30 mouse cellular contexts compared by ENCODE assay signal in the genomic region with DNA sequence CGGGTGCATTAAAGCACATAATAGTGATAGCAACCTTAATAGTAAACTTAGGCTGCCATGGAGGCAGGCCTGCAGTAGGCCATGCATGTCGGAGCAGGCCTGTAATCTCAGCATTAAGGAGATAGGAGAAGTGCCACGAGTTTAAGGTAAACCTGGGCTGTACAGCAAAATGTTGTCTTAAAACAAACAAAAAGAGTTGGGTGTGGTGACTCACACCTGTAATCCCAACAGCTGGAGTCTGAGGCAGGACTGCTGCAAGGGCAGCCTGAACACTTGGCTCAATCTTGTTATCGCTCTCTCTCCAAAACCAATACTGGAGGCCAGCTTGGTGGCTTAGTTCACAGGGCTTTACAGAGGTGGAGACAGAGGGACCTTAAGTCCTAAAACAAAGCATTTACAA. TPM values are rescaled to one million over a fixed set of nuclear protein-coding genes. Genes with fewer than 3 reads are reported as not detected.
DNase-seq lines count a peak whose midpoint lies in the region; ATAC-seq and TF ChIP-seq lines count a peak whose summit lies in the region.
"Had no signal": no experiment of that assay in that cellular context is flagged by ENCODE, and none has a peak within 500 bp of the region (broad histone marks: within the 10 kb centered on the region; RNA-seq: fewer than 3 reads in every experiment).

No protein-coding gene starts in this region.

- peak overlapping the region; percentile 77 for H3K27ac ChIP-seq in ES-Bruce4 (ENCODE audit: insufficient read depth, low read length)
- peak overlapping the region; percentile 93 for H3K27ac ChIP-seq in liver, embryonic 13.5 days
- H3K27ac ChIP-seq in small intestine, adult 2 months (ENCODE audit: insufficient read depth, low read depth, low read length): peak overlapping the region; percentile 21; the same call in 1 of the 2 replicates
- H3K27ac ChIP-seq: embryonic facial prominence, embryonic 12.5 days; forebrain, embryonic 10.5 days; forebrain, embryonic 15.5 days; hindbrain, embryonic 13.5 days; midbrain, embryonic 10.5 days; midbrain, embryonic 15.5 days; neural tube, embryonic 12.5 days had no signal

- no peaks in the 10 kb centered on the region for H3K27me3 ChIP-seq in ES-Bruce4 (ENCODE audit: control insufficient read depth, insufficient read depth, low read length, poor library complexity, severe bottlenecking)
- no peaks in the 10 kb centered on the region for H3K27me3 ChIP-seq in liver, embryonic 13.5 days
- H3K27me3 ChIP-seq in small intestine, adult 2 months (ENCODE audit: control insufficient read depth, insufficient read depth, low read length): no peaks in the 10 kb centered on the region
- H3K27me3 ChIP-seq: embryonic facial prominence, embryonic 12.5 days; forebrain, embryonic 15.5 days; hindbrain, embryonic 13.5 days; midbrain, embryonic 15.5 days; neural tube, embryonic 12.5 days had no signal

- no peak for TF ChIP-seq CTCF in ES-Bruce4 (IDR thresholded peaks at IDR 0.05; ENCODE audit: low read depth, low read length)
- TF ChIP-seq CTCF in small intestine, adult 2 months (IDR thresholded peaks at IDR 0.05; ENCODE audit: extremely low read depth, insufficient read length, insufficient replicate concordance, low read depth, low read length): no peak

- no peak for TF ChIP-seq EP300 in ES-Bruce4 (IDR thresholded peaks at IDR 0.05; ENCODE audit: insufficient read depth, low read depth, low read length)

- H3K4me1 ChIP-seq in ES-Bruce4 (ENCODE audit: control insufficient read depth, insufficient read depth, low read length): peaks cover 7% of the 10 kb centered on the region
- H3K4me1 ChIP-seq in liver, embryonic 13.5 days (replicated peaks): peaks cover 88% of the 10 kb centered on the region
- H3K4me1 ChIP-seq in small intestine, adult 2 months (ENCODE audit: control insufficient read depth, insufficient read depth, insufficient read length, low read length): peaks cover 13% of the 10 kb centered on the region
- H3K4me1 ChIP-seq: embryonic facial prominence, embryonic 12.5 days; forebrain, embryonic 10.5 days; forebrain, embryonic 15.5 days; hindbrain, embryonic 13.5 days; midbrain, embryonic 15.5 days; neural tube, embryonic 12.5 days had no signal

- no peak for TF ChIP-seq POLR2A in ES-Bruce4 (IDR thresholded peaks at IDR 0.05; ENCODE audit: insufficient read depth, low read length)
- no peak for TF ChIP-seq POLR2A in small intestine, adult 2 months (IDR thresholded peaks at IDR 0.05; ENCODE audit: low read depth, low read length)

- ATAC-seq in liver, embryonic 13.5 days (ENCODE audit: low read depth): no peak
- ATAC-seq in erythroblast, adult 5-6 weeks (replicated peaks; ENCODE audit: low FRiP score, poor library complexity, severe bottlenecking): no peak
- ATAC-seq: forebrain, embryonic 15.5 days; midbrain, embryonic 15.5 days had no signal

- H3K9me3 ChIP-seq in ES-Bruce4 (replicated peaks; ENCODE audit: control insufficient read depth, insufficient read depth, low read length, poor library complexity, severe bottlenecking): no peaks in the 10 kb centered on the region
- no peaks in the 10 kb centered on the region for H3K9me3 ChIP-seq in liver, embryonic 13.5 days (replicated peaks)
- H3K9me3 ChIP-seq: embryonic facial prominence, embryonic 12.5 days; forebrain, embryonic 10.5 days; forebrain, embryonic 15.5 days; hindbrain, embryonic 13.5 days; midbrain, embryonic 10.5 days; midbrain, embryonic 15.5 days; neural tube, embryonic 12.5 days had no signal

- H3K9ac ChIP-seq in ES-Bruce4 (ENCODE audit: low read depth, poor library complexity, severe bottlenecking): peak overlapping the region; percentile 43
- H3K9ac ChIP-seq in liver, embryonic 13.5 days: peak overlapping the region; percentile 67
- H3K9ac ChIP-seq: embryonic facial prominence, embryonic 12.5 days; forebrain, embryonic 15.5 days; hindbrain, embryonic 13.5 days; lung, embryonic 14.5 days; midbrain, embryonic 15.5 days; neural tube, embryonic 12.5 days had no signal

- WGBS in liver, embryonic 13.5 days (ENCODE audit: insufficient replicate concordance): 74% methylated on average over 4 of the region's 4 CpGs
- 34% methylated on average over 4 of the region's 4 CpGs for WGBS in small intestine, adult 2 months

- intact Hi-C loops in heart, postnatal 14 days (cut with DNase I): no loop called here

- H3K4me3 ChIP-seq in ES-Bruce4 (ENCODE audit: low read depth, low read length): peak overlapping the region; percentile 54
- H3K4me3 ChIP-seq in liver, embryonic 13.5 days (replicated peaks): no peak overlapping the region
- no peak overlapping the region for H3K4me3 ChIP-seq in small intestine, adult 2 months (ENCODE audit: low read depth, low read length)
- H3K4me3 ChIP-seq: embryonic facial prominence, embryonic 12.5 days; forebrain, embryonic 10.5 days; forebrain, embryonic 15.5 days; hindbrain, embryonic 13.5 days; midbrain, embryonic 10.5 days; midbrain, embryonic 15.5 days; myocyte; neural tube, embryonic 12.5 days had no signal

- peak; percentile 86 for DNase-seq in heart, adult 11 months
- DNase-seq in heart, postnatal 14 days: no peak
- no peak for DNase-seq in liver, embryonic 13.5 days
- no peak for DNase-seq in layer of hippocampus, adult 11-12 months (ENCODE audit: low spot score)
- DNase-seq in kidney, adult 18-20 months: no peak
- DNase-seq: adrenal gland, postnatal 10 days; cerebellum, adult 8-10 months; cerebellum, postnatal 25 days; heart, postnatal 4 days; kidney, adult 11 months; kidney, postnatal 36 days; layer of hippocampus, postnatal 36 days; left cerebral cortex, postnatal 4 days; lung, embryonic 14.5 days; right cerebral cortex, postnatal 4 days; thymus, postnatal 25 days had no signal

- H3K36me3 ChIP-seq in ES-Bruce4 (ENCODE audit: control insufficient read depth, insufficient read depth, low read length, poor library complexity, severe bottlenecking): peaks cover 33% of the 10 kb centered on the region
- peaks cover 99% of the 10 kb centered on the region for H3K36me3 ChIP-seq in liver, embryonic 13.5 days
- H3K36me3 ChIP-seq in small intestine, adult 2 months (ENCODE audit: control insufficient read depth, insufficient read depth, low read length): peaks cover 61% of the 10 kb centered on the region

- peak overlapping the region; percentile 57 for H3K4me2 ChIP-seq in liver, embryonic 13.5 days
- H3K4me2 ChIP-seq: embryonic facial prominence, embryonic 12.5 days; forebrain, embryonic 15.5 days; hindbrain, embryonic 13.5 days; lung, embryonic 14.5 days; midbrain, embryonic 15.5 days; neural tube, embryonic 12.5 days had no signal

RNA-seq across cellular contexts. Expression of a gene that starts 11.3 kb away (rescaled TPM):
- total RNA-seq in heart, postnatal 14 days (2021): 10 to 100 TPM; 14.1 to 15.0 TPM
- polyA plus RNA-seq in ES-Bruce4 (2011; ENCODE audit: insufficient read depth, insufficient read length, low read depth, missing spikeins): 23.6 and 24.1 TPM in 2 replicates
- polyA plus RNA-seq in liver, embryonic 13.5 days (2015; fragmentation: Nextera tagmentation; extraction: Ambion mirVana): 652 and 660 TPM in 2 replicates
- 28.4 and 44.6 TPM in 2 replicates for polyA plus RNA-seq in small intestine, adult 2 months (2012; rRNA removed)
- total RNA-seq in erythroblast, adult 5-6 weeks (2015; ENCODE audit: low replicate concordance): 231 and 288 TPM in 2 replicates
- total RNA-seq in erythroblast, adult 5-6 weeks (2017; ENCODE audit: low replicate concordance): 381 and 405 TPM in 2 replicates

RNA-seq across cellular contexts. Expression of a gene that starts 27.2 kb away (rescaled TPM):
- 1 to 10 TPM in 1 of 2 experiments, under 1 TPM in 1; 0.88 to 1.8 TPM for total RNA-seq in heart, postnatal 14 days (2021)
- polyA plus RNA-seq in ES-Bruce4 (2011; ENCODE audit: insufficient read depth, insufficient read length, low read depth, missing spikeins): 10.9 and 11.1 TPM in 2 replicates
- 4.4 and 5.2 TPM in 2 replicates for polyA plus RNA-seq in liver, embryonic 13.5 days (2015; fragmentation: Nextera tagmentation; extraction: Ambion mirVana)
- 56.6 and 137 TPM in 2 replicates for polyA plus RNA-seq in small intestine, adult 2 months (2012; rRNA removed)
- total RNA-seq in erythroblast, adult 5-6 weeks (2015; ENCODE audit: low replicate concordance): not detected in 2 replicates
- total RNA-seq in erythroblast, adult 5-6 weeks (2017; ENCODE audit: low replicate concordance): 0.94 and 1.3 TPM in 2 replicates
- total RNA-seq: gastrocnemius, adult 8-10 months; layer of hippocampus, adult 8-10 months; layer of hippocampus, postnatal 36 days; left cerebral cortex, postnatal 4 days; megakaryocyte progenitor cell, adult 5-6 weeks had no signal
- polyA plus RNA-seq: forebrain, embryonic 15.5 days had no signal

RNA-seq across cellular contexts. Expression of a gene that starts 27.7 kb away (rescaled TPM):
- total RNA-seq in heart, postnatal 14 days (2021): 10 to 100 TPM; 11.4 to 12.0 TPM
- polyA plus RNA-seq in ES-Bruce4 (2011; ENCODE audit: insufficient read depth, insufficient read length, low read depth, missing spikeins): 29.0 and 30.5 TPM in 2 replicates
- polyA plus RNA-seq in liver, embryonic 13.5 days (2015; fragmentation: Nextera tagmentation; extraction: Ambion mirVana): 13.0 and 15.3 TPM in 2 replicates
- polyA plus RNA-seq in small intestine, adult 2 months (2012; rRNA removed): 11.0 and 20.1 TPM in 2 replicates
- 16.1 and 17.1 TPM in 2 replicates for total RNA-seq in erythroblast, adult 5-6 weeks (2015; ENCODE audit: low replicate concordance)
- total RNA-seq in erythroblast, adult 5-6 weeks (2017; ENCODE audit: low replicate concordance): 4.4 and 6.1 TPM in 2 replicates

RNA-seq across cellular contexts. Expression of a gene that starts 38.8 kb away (rescaled TPM):
- total RNA-seq in heart, postnatal 14 days (2021): 10 to 100 TPM; 22.3 to 23.3 TPM
- polyA plus RNA-seq in ES-Bruce4 (2011; ENCODE audit: insufficient read depth, insufficient read length, low read depth, missing spikeins): 93.3 and 109 TPM in 2 replicates
- polyA plus RNA-seq in liver, embryonic 13.5 days (2015; fragmentation: Nextera tagmentation; extraction: Ambion mirVana): 39.6 and 44.4 TPM in 2 replicates
- 23.2 and 33.1 TPM in 2 replicates for polyA plus RNA-seq in small intestine, adult 2 months (2012; rRNA removed)
- total RNA-seq in erythroblast, adult 5-6 weeks (2015; ENCODE audit: low replicate concordance): 6.1 and 8.6 TPM in 2 replicates
- 6.8 and 17.3 TPM in 2 replicates for total RNA-seq in erythroblast, adult 5-6 weeks (2017; ENCODE audit: low replicate concordance)

RNA-seq across cellular contexts. Expression of a gene that starts 58.1 kb away (rescaled TPM):
- total RNA-seq in heart, postnatal 14 days (2021): under 1 TPM; 0.07 to 0.12 TPM
- 12.4 and 13.5 TPM in 2 replicates for polyA plus RNA-seq in ES-Bruce4 (2011; ENCODE audit: insufficient read depth, insufficient read length, low read depth, missing spikeins)
- polyA plus RNA-seq in liver, embryonic 13.5 days (2015; fragmentation: Nextera tagmentation; extraction: Ambion mirVana): 0.05 and 0.08 TPM in 2 replicates
- 0.13 and 0.22 TPM in 2 replicates for polyA plus RNA-seq in small intestine, adult 2 months (2012; rRNA removed)
- total RNA-seq in erythroblast, adult 5-6 weeks (2015; ENCODE audit: low replicate concordance): not detected in 2 replicates
- total RNA-seq in erythroblast, adult 5-6 weeks (2017; ENCODE audit: low replicate concordance): not detected in 2 replicates
- total RNA-seq: heart, postnatal 4 days; megakaryocyte progenitor cell, adult 5-6 weeks had no signal
- polyA plus RNA-seq: midbrain, embryonic 15.5 days had no signal

Comparison
In these comparisons a context has a peak if more than half of its experiments do, and no peak if none do; other contexts are left out.
1. H3K27ac ChIP-seq: peak in every context shown above with its lines; median percentile 93 in liver, embryonic 13.5 days; 77 in ES-Bruce4; 21 in small intestine, adult 2 months.
2. RNA of a gene that starts 11.3 kb away (polyA plus RNA-seq): 652 to 660 TPM in liver, embryonic 13.5 days; 28.4 to 44.6 TPM in small intestine, adult 2 months and 23.6 to 24.1 TPM in ES-Bruce4; every median in the first group is over 10 times any median in the second.